Mouse (Mus musculus) G1E (cell line): ENCODE results near the gene Pkhd1.

Experiments used
- CTCF ChIP-seq: IDR thresholded peaks from 2 replicates; pipeline ENCODE4 v1.5.1; 2012; ENCODE audit warnings: low read depth, low read length, inconsistent platforms, mixed read lengths
- GATA1 ChIP-seq: IDR thresholded peaks from 2 replicates; pipeline ENCODE4 v1.6.1; 2012; ENCODE audit warnings: borderline replicate concordance, low read length, inconsistent platforms, mixed read lengths
- GATA2 ChIP-seq: IDR thresholded peaks from 2 replicates; pipeline ENCODE4 v1.6.1; 2012; ENCODE audit warnings: low read depth, low read length, inconsistent platforms, borderline replicate concordance
- TAL1 ChIP-seq: conservative IDR thresholded peaks from 2 replicates; pipeline ENCODE4 v1.6.1; 2012; ENCODE audit warnings: low read depth, low read length, inconsistent platforms, mixed read lengths

GRCm38 (mm10) chr1:20558443-20558842 is 59.4 kb downstream of the Pkhd1 start:
- no peak for TF ChIP-seq GATA1
- no peak for TF ChIP-seq CTCF
- no peak for TF ChIP-seq GATA2
- TF ChIP-seq TAL1: no peak
